11 mouse cellular contexts compared by ENCODE assay signal in genomic region chr1:157001008-157001660, GRCm38 (mm10).
DNase-seq lines count a peak whose midpoint lies in the region; ATAC-seq and TF ChIP-seq lines count a peak whose summit lies in the region.
"Had no signal": no experiment of that assay in that cellular context is flagged by ENCODE, and none has a peak within 500 bp of the region (broad histone marks: within the 10 kb centered on the region; RNA-seq: fewer than 3 reads in every experiment).

No protein-coding gene starts in this region.

- TF ChIP-seq POLR2A in small intestine, adult 2 months (IDR thresholded peaks at IDR 0.05; ENCODE audit: low read depth, low read length), result no peak

- H3K9ac ChIP-seq in liver, embryonic 16.5 days (ENCODE audit: low read depth, low read length), result no peak overlapping the region
- H3K9ac ChIP-seq in liver, embryonic 11.5 days (ENCODE audit: low read depth, low read length), result no peak overlapping the region

- H3K4me3 ChIP-seq in liver, embryonic 16.5 days (ENCODE audit: low read depth, low read length), result no peak overlapping the region
- H3K4me3 ChIP-seq in liver, embryonic 11.5 days (ENCODE audit: low read depth, low read length), result no peak overlapping the region
- no peak overlapping the region for H3K4me3 ChIP-seq in small intestine, adult 2 months (ENCODE audit: low read depth, low read length)
- H3K4me3 ChIP-seq: heart, embryonic 10.5 days had no signal

- H3K27me3 ChIP-seq in liver, embryonic 16.5 days (ENCODE audit: control insufficient read depth, insufficient read depth, low read depth, low read length), result no peaks in the 10 kb centered on the region
- H3K27me3 ChIP-seq in liver, embryonic 11.5 days (replicated peaks; ENCODE audit: control insufficient read depth, insufficient read depth, low read length), result no peaks in the 10 kb centered on the region
- H3K27me3 ChIP-seq in small intestine, adult 2 months (ENCODE audit: control insufficient read depth, insufficient read depth, low read length), result no peaks in the 10 kb centered on the region

- no peak for TF ChIP-seq CTCF in small intestine, adult 2 months (IDR thresholded peaks at IDR 0.05; ENCODE audit: extremely low read depth, insufficient read length, insufficient replicate concordance, low read depth, low read length)

- peak; percentile 49 to 74 for DNase-seq in adrenal gland, adult (ENCODE audit: inconsistent age in 2 of 2, low spot score in 1 of 2)
- DNase-seq in adrenal gland, postnatal 14 days, result no peak
- DNase-seq in liver, embryonic 11.5 days (ENCODE audit: low spot score), result no peak
- no peak for DNase-seq in thymus, postnatal 36 days
- no peak for DNase-seq in right cerebral cortex, adult 18-20 months
- DNase-seq: cerebellum, postnatal 14 days; kidney, adult 9 months had no signal

- WGBS in liver, embryonic 16.5 days (ENCODE audit: insufficient replicate concordance), result 48% methylated on average over 6 of the region's 6 CpGs
- 67% methylated on average over 6 of the region's 6 CpGs for WGBS in liver, embryonic 11.5 days
- WGBS in small intestine, adult 2 months, result 22% methylated on average over 6 of the region's 6 CpGs

- ATAC-seq in liver, embryonic 16.5 days (ENCODE audit: low read depth), result peak; percentile 62
- ATAC-seq in liver, embryonic 11.5 days (replicated peaks; ENCODE audit: low FRiP score), result no peak
- ATAC-seq in common myeloid progenitor, adult 5-6 weeks (replicated peaks; ENCODE audit: low read depth, poor library complexity, severe bottlenecking), result peak; percentile 81

- no peaks in the 10 kb centered on the region for H3K36me3 ChIP-seq in liver, embryonic 16.5 days (ENCODE audit: control insufficient read depth, insufficient read depth)
- no peaks in the 10 kb centered on the region for H3K36me3 ChIP-seq in liver, embryonic 11.5 days (ENCODE audit: control insufficient read depth, insufficient read depth, low read length)
- H3K36me3 ChIP-seq in small intestine, adult 2 months (ENCODE audit: control insufficient read depth, insufficient read depth, low read length), result no peaks in the 10 kb centered on the region
- H3K36me3 ChIP-seq: heart, embryonic 10.5 days had no signal

- H3K27ac ChIP-seq in liver, embryonic 16.5 days (ENCODE audit: low read length), result no peak overlapping the region
- no peak overlapping the region for H3K27ac ChIP-seq in liver, embryonic 11.5 days (ENCODE audit: low read depth, low read length)
- H3K27ac ChIP-seq in small intestine, adult 2 months (ENCODE audit: insufficient read depth, low read depth, low read length), result peak overlapping the region; percentile 57; the same call in 1 of the 2 replicates
- H3K27ac ChIP-seq: heart, embryonic 10.5 days had no signal

- no peaks in the 10 kb centered on the region; the same call in none of the 2 replicates for H3K4me1 ChIP-seq in liver, embryonic 16.5 days (ENCODE audit: control insufficient read depth, low read depth, low read length)
- no peaks in the 10 kb centered on the region for H3K4me1 ChIP-seq in liver, embryonic 11.5 days (replicated peaks; ENCODE audit: control insufficient read depth, insufficient read depth, low read length)
- peaks cover 23% of the 10 kb centered on the region; the same call in 1 of the 2 replicates for H3K4me1 ChIP-seq in small intestine, adult 2 months (ENCODE audit: control insufficient read depth, insufficient read depth, insufficient read length, low read length)

- no peak overlapping the region for H3K4me2 ChIP-seq in liver, embryonic 16.5 days (ENCODE audit: low read depth, low read length)
- no peak overlapping the region for H3K4me2 ChIP-seq in liver, embryonic 11.5 days

- no peaks in the 10 kb centered on the region for H3K9me3 ChIP-seq in liver, embryonic 16.5 days (replicated peaks; ENCODE audit: control insufficient read depth, low read length)
- H3K9me3 ChIP-seq in liver, embryonic 11.5 days (ENCODE audit: control insufficient read depth, low read length), result no peaks in the 10 kb centered on the region
- H3K9me3 ChIP-seq: heart, embryonic 10.5 days had no signal

Comparison
In these comparisons a context has a peak if more than half of its experiments do, and no peak if none do; other contexts are left out.
1. DNase-seq: peak in adrenal gland, adult (2 of 2); none in adrenal gland, postnatal 14 days (single experiment), liver, embryonic 11.5 days (single experiment), thymus, postnatal 36 days (0 of 2) and right cerebral cortex, adult 18-20 months (single experiment).